Mouse (Mus musculus) heart, postnatal 0 days (tissue): ENCODE results near the gene Prr14l.

Experiments used
- CTCF ChIP-seq: IDR thresholded peaks from 2 replicates; pipeline ENCODE4 v1.5.1; 2016; ENCODE audit warnings: antibody characterized with exemption, control low read depth, low read depth
- EP300 ChIP-seq: IDR thresholded peaks from 2 replicates; pipeline ENCODE4 v1.6.1; 2016; ENCODE audit warnings: antibody characterized with exemption, low read depth

DNA sequence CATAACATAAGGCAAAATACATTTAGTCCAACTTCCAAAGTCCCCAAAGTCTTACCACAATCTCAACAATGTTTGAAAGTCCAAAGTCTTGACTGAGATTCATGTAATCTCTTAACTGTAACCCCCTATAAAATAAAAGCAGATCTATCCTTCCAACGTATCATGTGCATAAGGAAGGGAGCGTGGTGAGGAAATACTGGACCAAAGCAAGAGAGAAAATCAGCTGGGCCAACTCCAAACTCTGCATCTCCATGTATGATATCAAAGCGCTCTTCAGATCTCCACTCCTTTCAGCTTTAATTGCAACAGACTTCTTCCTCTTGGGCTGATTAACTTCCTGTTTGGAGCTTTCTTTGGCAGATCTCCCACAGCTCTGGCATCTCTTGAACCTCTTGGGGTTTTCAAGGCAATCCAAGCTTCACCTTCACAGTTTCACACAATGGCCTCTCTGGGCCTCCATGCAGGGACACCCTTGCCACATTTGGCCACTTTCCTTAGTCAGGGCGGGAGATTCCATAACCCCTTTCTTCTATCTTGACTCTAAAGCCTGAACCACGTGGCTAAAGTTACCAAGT is 92.4 kb downstream of the Prr14l start:
- TF ChIP-seq CTCF (no peak), EP300 (peak; percentile 48; the same call in 1 of the 2 replicates)
